ENCODE assay signal across 8 mouse cellular contexts in the genomic region with DNA sequence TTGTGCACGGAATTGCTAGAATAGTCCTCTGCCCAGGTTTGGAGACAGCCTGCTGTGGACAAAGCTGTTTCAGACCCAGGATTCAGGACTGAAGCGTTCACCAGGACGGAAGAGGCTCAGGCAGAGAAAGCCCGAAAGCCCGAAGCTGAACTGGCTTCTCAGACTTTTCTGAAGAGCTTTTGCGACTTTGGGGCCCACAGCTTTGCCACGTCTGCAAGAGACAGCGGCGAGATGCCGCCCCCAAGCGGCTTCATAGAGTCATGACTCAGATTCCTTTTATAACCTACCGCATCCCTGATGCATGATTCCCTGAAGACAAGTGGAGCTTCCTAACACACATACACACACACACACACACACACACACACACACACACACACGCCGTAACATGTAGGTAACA. TPM values are rescaled to one million over a fixed set of nuclear protein-coding genes. Genes with fewer than 3 reads are reported as not detected.
DNase-seq lines count a peak whose midpoint lies in the region; ATAC-seq and TF ChIP-seq lines count a peak whose summit lies in the region.

No protein-coding gene starts in this region.

- peak overlapping the region; percentile 41 for H3K9ac ChIP-seq in intestine, embryonic 16.5 days (ENCODE audit: low read depth, low read length)
- no peak overlapping the region for H3K9ac ChIP-seq in midbrain, postnatal 0 days (replicated peaks; ENCODE audit: low read length, poor library complexity, severe bottlenecking)

- WGBS in intestine, embryonic 16.5 days, result 14% methylated on average over 14 of the region's 14 CpGs
- 15% methylated on average over 14 of the region's 14 CpGs for WGBS in midbrain, postnatal 0 days

- no peaks in the 10 kb centered on the region for H3K36me3 ChIP-seq in intestine, embryonic 16.5 days (ENCODE audit: control insufficient read depth, insufficient read depth, low read length)
- no peaks in the 10 kb centered on the region for H3K36me3 ChIP-seq in midbrain, postnatal 0 days (ENCODE audit: insufficient read depth, low read length)

- H3K4me1 ChIP-seq in intestine, embryonic 16.5 days (ENCODE audit: control insufficient read depth, insufficient read depth, low read length), result 0 out of 2 replicates have a peak, but pooled peaks cover 2% of the 10 kb centered on the region
- H3K4me1 ChIP-seq in midbrain, postnatal 0 days (ENCODE audit: insufficient read depth, low read length), result no peaks in the 10 kb centered on the region

- no peaks in the 10 kb centered on the region for H3K9me3 ChIP-seq in intestine, embryonic 16.5 days (ENCODE audit: control insufficient read depth, low read length)
- no peaks in the 10 kb centered on the region for H3K9me3 ChIP-seq in midbrain, postnatal 0 days (ENCODE audit: low read length)

- H3K4me3 ChIP-seq in gastrocnemius, adult 2 months, result no peak overlapping the region
- H3K4me3 ChIP-seq in intestine, embryonic 16.5 days (ENCODE audit: low read length), result no peak overlapping the region
- no peak overlapping the region for H3K4me3 ChIP-seq in midbrain, postnatal 0 days (ENCODE audit: low read depth, low read length)

- H3K4me2 ChIP-seq in intestine, embryonic 16.5 days (ENCODE audit: low read depth, low read length), result no peak overlapping the region
- H3K4me2 ChIP-seq in midbrain, postnatal 0 days (ENCODE audit: low read depth, low read length, poor library complexity, severe bottlenecking), result no peak overlapping the region

- intact Hi-C loops in gastrocnemius, adult 2 months (cut with DNase I), result loop anchor here (1.0 to 5.0 kb wide), 3 partner anchors 54 to 316 kb away; no protein-coding TSS in a partner anchor
- intact Hi-C loops in left cerebral cortex, postnatal 4 days (cut with DNase I), result loop anchor here (2.0 kb wide), 1 partner anchor 54 kb away; no protein-coding TSS in a partner anchor

- peak; percentile 44 for DNase-seq in urinary bladder, adult 2 months (ENCODE audit: low spot score)
- DNase-seq in urinary bladder, postnatal 10 days (ENCODE audit: low spot score), result no peak
- peak; percentile 68 to 82 for DNase-seq in cerebellum, postnatal 25 days
- peak; percentile 76 for DNase-seq in gastrocnemius, adult 2 months
- DNase-seq in left cerebral cortex, postnatal 4 days, result peak; percentile 70
- DNase-seq in midbrain, postnatal 0 days (ENCODE audit: low spot score), result peak; percentile 89
- DNase-seq in telencephalon, adult 2 months (ENCODE audit: low read depth, low spot score), result peak; percentile 70

- 0 out of 2 replicates have a peak, but pooled peaks have one; percentile 48 for ATAC-seq in intestine, embryonic 16.5 days
- ATAC-seq in midbrain, postnatal 0 days (ENCODE audit: low FRiP score), result 0 out of 2 replicates have a peak, but pooled peaks have one; percentile 28

- H3K27ac ChIP-seq in gastrocnemius, adult 2 months, result peak overlapping the region; percentile 38; the same call in 1 of the 2 replicates
- no peak overlapping the region for H3K27ac ChIP-seq in intestine, embryonic 16.5 days (ENCODE audit: low read length)
- no peak overlapping the region for H3K27ac ChIP-seq in midbrain, postnatal 0 days (ENCODE audit: low read depth, low read length)

- peak; percentile 74 for TF ChIP-seq CTCF in gastrocnemius, adult 2 months (IDR thresholded peaks at IDR 0.05)
- TF ChIP-seq CTCF in midbrain, postnatal 0 days (IDR thresholded peaks at IDR 0.05), result peak; percentile 84

- H3K27me3 ChIP-seq in intestine, embryonic 16.5 days (replicated peaks; ENCODE audit: control insufficient read depth, insufficient read depth, low read length), result no peaks in the 10 kb centered on the region
- H3K27me3 ChIP-seq in midbrain, postnatal 0 days (ENCODE audit: insufficient read depth, low read length), result no peaks in the 10 kb centered on the region

RNA-seq across cellular contexts. Expression of a gene that starts 21.0 kb away (rescaled TPM):
- 2.6 and 3.4 TPM in 2 replicates for polyA plus RNA-seq in urinary bladder, adult 2 months (2012; rRNA removed)
- not detected for total RNA-seq in gastrocnemius, adult 2 months (2021)
- 1.6 and 2.3 TPM in 2 replicates for polyA plus RNA-seq in intestine, embryonic 16.5 days (2015; fragmentation: Nextera tagmentation; extraction: Ambion mirVana)
- total RNA-seq in left cerebral cortex, postnatal 4 days (2021), result not detected
- total RNA-seq in midbrain, postnatal 0 days (2014; rRNA removed), result not detected in 2 replicates
- polyA plus RNA-seq in midbrain, postnatal 0 days (2015; fragmentation: Nextera tagmentation; extraction: Ambion mirVana), result 0.23 and 0.44 TPM in 2 replicates

RNA-seq across cellular contexts. Expression of a gene that starts 21.1 kb away (rescaled TPM):
- polyA plus RNA-seq in urinary bladder, adult 2 months (2012; rRNA removed), result 329 and 343 TPM in 2 replicates
- 10 to 100 TPM; 35.1 to 55.7 TPM for total RNA-seq in gastrocnemius, adult 2 months (2021)
- 283 and 291 TPM in 2 replicates for polyA plus RNA-seq in intestine, embryonic 16.5 days (2015; fragmentation: Nextera tagmentation; extraction: Ambion mirVana)
- total RNA-seq in left cerebral cortex, postnatal 4 days (2021), result 10 to 100 TPM; 32.3 to 33.1 TPM
- total RNA-seq in midbrain, postnatal 0 days (2014; rRNA removed), result 27.9 and 28.2 TPM in 2 replicates
- polyA plus RNA-seq in midbrain, postnatal 0 days (2015; fragmentation: Nextera tagmentation; extraction: Ambion mirVana), result 43.1 and 48.4 TPM in 2 replicates

RNA-seq across cellular contexts. Expression of a gene that starts 24.9 kb away (rescaled TPM):
- 0.04 and 0.07 TPM in 2 replicates for polyA plus RNA-seq in urinary bladder, adult 2 months (2012; rRNA removed)
- not detected for total RNA-seq in gastrocnemius, adult 2 months (2021)
- 0.54 TPM in 2 replicates for polyA plus RNA-seq in intestine, embryonic 16.5 days (2015; fragmentation: Nextera tagmentation; extraction: Ambion mirVana)
- 1 to 10 TPM; 1.5 to 2.6 TPM for total RNA-seq in left cerebral cortex, postnatal 4 days (2021)
- 0.22 and 0.42 TPM in 2 replicates for total RNA-seq in midbrain, postnatal 0 days (2014; rRNA removed)
- polyA plus RNA-seq in midbrain, postnatal 0 days (2015; fragmentation: Nextera tagmentation; extraction: Ambion mirVana), result 0.28 and 0.31 TPM in 2 replicates

RNA-seq across cellular contexts. Expression of a gene that starts 55.7 kb away (rescaled TPM):
- polyA plus RNA-seq in urinary bladder, adult 2 months (2012; rRNA removed), result 28.6 and 29.0 TPM in 2 replicates
- total RNA-seq in gastrocnemius, adult 2 months (2021), result 10 to 100 TPM; 16.3 to 16.9 TPM
- 55.6 and 69.1 TPM in 2 replicates for polyA plus RNA-seq in intestine, embryonic 16.5 days (2015; fragmentation: Nextera tagmentation; extraction: Ambion mirVana)
- 10 to 100 TPM; 49.9 to 51.9 TPM for total RNA-seq in left cerebral cortex, postnatal 4 days (2021)
- total RNA-seq in midbrain, postnatal 0 days (2014; rRNA removed), result 42.5 and 53.9 TPM in 2 replicates
- polyA plus RNA-seq in midbrain, postnatal 0 days (2015; fragmentation: Nextera tagmentation; extraction: Ambion mirVana), result 68.2 and 70.9 TPM in 2 replicates
